Mouse (Mus musculus) kidney, adult 2 months (tissue): Measurements from ENCODE around the gene Pgpep1. TPM values are rescaled to one million over a fixed set of nuclear protein-coding genes. Genes with fewer than 3 reads are reported as not detected.

Source experiments
- DNase-seq: peaks from one replicate; pipeline ENCODE4 v3.0.0; 2021
- H3K27ac ChIP-seq: fragments of 200-500 bp; 2 replicates; pipeline ENCODE4 v1.5.1; 2012; ENCODE audit warnings: low read depth, low read length, control low read depth, inconsistent platforms; ENCODE audit not compliant: insufficient read depth
- H3K27me3 ChIP-seq: fragments of 200-500 bp; replicated peaks from 2 replicates; pipeline ENCODE4 v1.6.1; 2012; ENCODE audit warnings: mild to moderate bottlenecking, moderate library complexity, low read length, inconsistent platforms; ENCODE audit not compliant: control insufficient read depth, insufficient read depth
- H3K36me3 ChIP-seq: fragments of 200-500 bp; 2 replicates; pipeline ENCODE4 v1.6.1; 2012; ENCODE audit warnings: mild to moderate bottlenecking, moderate library complexity, low read length, inconsistent platforms; ENCODE audit not compliant: control insufficient read depth, insufficient read depth
- H3K4me1 ChIP-seq: fragments of 200-500 bp; 2 replicates; pipeline ENCODE4 v1.6.1; 2011; ENCODE audit warnings: low read length; ENCODE audit not compliant: control insufficient read depth, insufficient read depth
- H3K4me3 ChIP-seq: fragments of 200-500 bp; 2 replicates; pipeline ENCODE4 v1.5.1; 2011; ENCODE audit warnings: mild to moderate bottlenecking, low read depth, low read length, control low read depth; ENCODE audit not compliant: insufficient read depth
- CTCF ChIP-seq: fragments of 200-500 bp; conservative IDR thresholded peaks from 2 replicates; pipeline ENCODE4 v1.5.1; 2011; ENCODE audit warnings: low read depth, mild to moderate bottlenecking, control low read depth, low read length, moderate library complexity, mixed read lengths; ENCODE audit not compliant: insufficient read depth, insufficient read length
- POLR2A ChIP-seq: fragments of 200-500 bp; IDR thresholded peaks from one replicate; pipeline ENCODE4 v1.6.1; 2011; ENCODE audit warnings: low read depth, low read length, control low read depth
- WGBS: fragments of 180-500 bp; shearing (Covaris S2); methylation state at CpG from one replicate; pipeline ENCODE4 v1.1.7; 2018; 5-methylcytosine and 5-hydroxymethylcytosine counted together
- polyA plus RNA-seq: library from polyadenylated mRNA; depleted of rRNA; stranded (reverse); fragments of >200 nt; gene quantifications from 2 replicates; pipeline ENCODE4 v1.2.3, GENCODE M21; 2012

The Pgpep1 gene
- polyA plus RNA-seq, 1 experiment: 296 TPM

DNA sequence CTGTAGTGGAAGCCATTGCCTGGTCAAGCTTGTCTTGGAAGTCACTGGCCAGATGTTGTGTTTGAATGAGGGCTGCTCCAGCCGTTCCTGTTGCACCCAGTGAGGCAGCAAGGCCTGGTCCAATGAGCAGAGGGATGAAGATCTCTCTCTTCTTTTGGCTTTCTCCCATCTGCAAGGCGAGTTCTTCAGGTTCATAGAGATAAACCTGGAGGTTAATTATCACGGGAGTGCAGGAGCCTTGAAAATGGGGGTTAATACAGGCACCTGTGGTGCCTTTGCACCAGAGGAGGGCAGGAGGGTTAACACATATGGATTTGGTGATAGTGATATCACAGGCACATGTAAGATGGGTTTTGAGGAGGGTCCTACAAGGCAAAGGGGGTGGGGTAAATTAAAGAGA, 38.0 kb downstream of the Pgpep1 start:
- no peak for DNase-seq
- Histone ChIP-seq H3K4me1 (no peaks in the 10 kb centered on the region), H3K27ac (no peak overlapping the region), H3K27me3 (no peaks in the 10 kb centered on the region), H3K36me3 (no peaks in the 10 kb centered on the region), H3K4me3 (no peak overlapping the region)
- no peak for TF ChIP-seq CTCF
- no peak for TF ChIP-seq POLR2A
- WGBS: 61% methylated on average over 3 of the region's 3 CpGs

DNA sequence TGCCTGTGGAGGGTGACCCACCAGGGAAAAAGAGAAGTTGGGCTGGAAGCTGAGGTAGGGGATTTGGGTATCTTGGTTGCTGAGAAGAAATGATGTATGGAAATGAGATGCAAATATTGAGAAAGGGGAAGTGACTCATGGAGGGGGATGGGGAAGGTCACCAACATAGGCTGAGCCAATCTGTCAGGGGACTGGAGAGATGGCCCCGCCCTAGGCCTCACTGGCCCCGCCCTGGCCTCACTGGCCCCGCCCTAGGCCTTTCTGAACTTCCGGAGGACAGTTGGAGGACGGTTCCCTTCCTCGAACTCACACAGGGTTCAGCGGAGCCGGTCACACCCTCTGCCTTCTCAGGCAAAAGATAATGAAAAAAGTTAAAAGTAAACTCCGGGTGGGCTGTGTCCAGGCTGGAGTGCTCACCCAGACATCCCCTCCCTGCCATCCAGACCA, 41.3 kb downstream of the Pgpep1 start:
- DNase-seq: no peak
- no peaks in the 10 kb centered on the region for H3K36me3 ChIP-seq
- no peaks in the 10 kb centered on the region for H3K27me3 ChIP-seq
- no peaks in the 10 kb centered on the region for H3K4me1 ChIP-seq
- H3K4me3 ChIP-seq: no peak overlapping the region
- H3K27ac ChIP-seq: no peak overlapping the region
- no peak for TF ChIP-seq CTCF
- no peak for TF ChIP-seq POLR2A
- 34% methylated on average over 9 of the region's 9 CpGs for WGBS

DNA sequence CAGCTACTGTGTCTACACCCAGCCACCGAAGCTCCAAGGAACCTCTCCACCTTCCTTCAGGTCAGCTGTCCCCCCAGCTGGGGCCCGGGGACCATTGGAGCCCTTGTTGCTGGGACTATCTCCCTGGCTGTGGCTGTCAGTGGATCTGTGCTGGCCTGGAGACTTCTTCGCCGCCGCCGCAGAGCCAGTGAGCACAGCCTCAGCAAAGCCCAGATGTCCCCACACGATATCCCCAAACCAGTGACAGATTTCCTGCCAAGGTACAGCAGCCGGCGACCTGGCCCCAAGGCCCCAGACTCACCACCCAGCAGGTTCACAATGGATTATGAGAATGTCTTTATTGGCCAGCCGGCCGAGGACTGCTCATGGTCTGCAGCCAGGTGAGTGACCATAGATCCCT, 42.2 kb downstream of the Pgpep1 start:
- Histone ChIP-seq H3K27ac (no peak overlapping the region), H3K36me3 (no peaks in the 10 kb centered on the region), H3K4me1 (no peaks in the 10 kb centered on the region), H3K27me3 (no peaks in the 10 kb centered on the region), H3K4me3 (no peak overlapping the region)
- DNase-seq: no peak
- no peak for TF ChIP-seq CTCF
- no peak for TF ChIP-seq POLR2A
- 87% methylated on average over 11 of the region's 11 CpGs for WGBS

DNA sequence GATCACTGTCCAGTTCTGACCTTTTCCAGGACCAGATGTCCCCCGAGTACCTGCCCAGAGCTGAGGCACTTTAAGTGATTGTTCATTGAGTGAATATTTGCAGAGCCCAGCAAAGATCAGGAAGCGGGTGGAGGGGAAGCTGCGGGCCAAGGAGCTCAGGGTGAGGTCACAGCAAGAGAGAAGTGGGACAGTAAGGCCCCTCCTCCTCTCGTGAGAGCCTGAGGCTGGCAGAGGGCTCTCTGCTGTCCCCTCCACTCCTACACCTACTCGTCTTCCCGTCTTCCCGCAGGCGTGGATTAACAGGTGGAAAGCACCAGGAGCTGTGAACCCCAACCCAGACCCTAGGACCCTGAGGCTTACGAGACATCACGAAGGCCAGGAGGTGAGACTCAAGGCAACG, 43.5 kb downstream of the Pgpep1 start:
- Histone ChIP-seq H3K27me3 (no peaks in the 10 kb centered on the region), H3K4me3 (no peak overlapping the region), H3K36me3 (no peaks in the 10 kb centered on the region), H3K27ac (no peak overlapping the region), H3K4me1 (peaks cover 2% of the 10 kb centered on the region; the same call in 1 of the 2 replicates)
- TF ChIP-seq POLR2A (no peak), CTCF (no peak)
- 63% methylated on average over 11 of the region's 11 CpGs for WGBS
- DNase-seq: no peak

DNA sequence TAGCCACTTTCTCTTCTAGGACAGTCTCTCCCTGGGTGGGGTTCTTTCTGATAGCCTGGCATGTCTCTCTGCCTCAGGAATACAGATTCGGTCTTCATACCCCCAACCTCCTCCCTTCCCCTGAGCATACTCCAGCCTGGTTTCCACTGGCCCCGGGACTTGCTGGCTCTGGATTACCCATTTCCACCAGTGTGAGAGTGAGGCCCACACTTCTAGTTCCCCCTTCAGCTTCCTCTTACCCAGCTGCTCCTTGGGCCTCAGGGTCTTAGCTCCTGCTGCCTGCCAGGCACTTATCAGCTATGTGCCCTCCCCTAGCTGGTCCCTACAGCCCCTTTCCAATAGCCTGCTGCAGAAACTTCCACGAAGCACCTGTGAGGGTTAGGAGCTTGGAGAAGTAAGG, 44.3 kb downstream of the Pgpep1 start, which contains the start of gene Lrrc25:
TSS of gene Lrrc25 (plus strand) at position 262 of the 400 bp plus-strand sequence.
- no peak for TF ChIP-seq CTCF
- TF ChIP-seq POLR2A: no peak
- WGBS: 84% methylated on average over 3 of the region's 3 CpGs
- Histone ChIP-seq H3K27ac (no peak within 1 kb of the TSS), H3K36me3 (no peaks in the 10 kb centered on the region), H3K27me3 (no peaks in the 10 kb centered on the region), H3K4me1 (peaks cover 6% of the 10 kb centered on the region; the same call in 1 of the 2 replicates), H3K4me3 (no peak within 1 kb of the TSS)
- DNase-seq: no peak

DNA sequence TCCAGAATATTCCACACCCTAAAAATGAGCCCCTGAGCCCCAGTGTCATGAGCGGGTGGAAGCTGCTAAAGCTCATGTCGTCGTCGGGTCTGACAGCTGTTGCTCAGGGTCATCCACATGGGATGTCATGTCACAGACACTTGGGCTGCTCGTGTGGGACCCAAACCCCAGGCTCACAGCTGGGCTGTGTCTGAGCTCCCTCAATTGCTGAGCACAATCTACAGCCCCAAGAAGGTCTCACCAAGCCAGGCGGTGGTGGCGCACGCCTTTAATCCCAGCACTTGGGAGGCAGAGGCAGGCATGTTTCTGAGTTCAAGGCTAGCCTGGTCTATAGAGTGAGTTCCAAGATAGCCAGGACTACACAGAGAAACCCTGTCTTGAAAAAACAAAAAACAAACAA, 44.9 kb downstream of the Pgpep1 start:
- WGBS: 92% methylated on average over 8 of the region's 8 CpGs

DNA sequence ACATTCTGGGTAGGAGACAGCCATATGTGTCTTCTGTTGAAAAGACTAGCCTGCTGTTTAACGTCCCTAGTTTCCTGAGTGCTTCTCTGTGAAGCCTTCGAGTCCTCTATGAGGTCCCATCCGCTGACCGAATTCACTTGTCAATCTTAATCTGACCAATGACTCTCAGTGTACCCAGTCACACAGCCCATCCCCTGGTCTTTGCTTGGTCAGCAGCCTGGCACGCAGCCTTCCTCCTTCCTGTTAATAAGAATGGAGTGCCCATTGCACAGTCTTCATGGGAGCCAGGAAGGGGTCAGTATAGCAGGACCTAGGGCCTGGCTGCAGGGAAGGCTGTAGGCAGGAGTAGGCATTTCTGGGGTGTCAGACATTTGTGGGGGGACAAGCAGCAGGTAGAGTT, 45.7 kb downstream of the Pgpep1 start:
- WGBS: 54% methylated on average over 5 of the region's 5 CpGs
- H3K27me3 ChIP-seq: no peaks in the 10 kb centered on the region
- H3K4me3 ChIP-seq: no peak overlapping the region
- no peak overlapping the region for H3K27ac ChIP-seq
- no peak for TF ChIP-seq POLR2A
- no peak for TF ChIP-seq CTCF
- peaks cover 6% of the 10 kb centered on the region; the same call in 1 of the 2 replicates for H3K4me1 ChIP-seq
- no peak for DNase-seq
- H3K36me3 ChIP-seq: no peaks in the 10 kb centered on the region

More for the DNA sequence above, 44.9 kb downstream of the Pgpep1 start:
- DNase-seq: no peak
- no peak for TF ChIP-seq POLR2A
- TF ChIP-seq CTCF: no peak
- H3K4me1 ChIP-seq: peaks cover 6% of the 10 kb centered on the region; the same call in 1 of the 2 replicates
- no peaks in the 10 kb centered on the region for H3K27me3 ChIP-seq
- no peak overlapping the region for H3K27ac ChIP-seq
- no peak overlapping the region for H3K4me3 ChIP-seq
- no peaks in the 10 kb centered on the region for H3K36me3 ChIP-seq
